Mouse (Mus musculus) erythroblast, embryonic 14.5 days (primary cell): Measurements from ENCODE around the gene Narfl.

ENCODE experiments used
- GATA1 ChIP-seq: IDR thresholded peaks from 2 replicates; pipeline ENCODE4 v1.6.1; 2012; ENCODE audit warnings: low read length, inconsistent platforms, mixed read lengths
- TAL1 ChIP-seq: IDR thresholded peaks from 3 replicates; pipeline ENCODE4 v1.6.1; 2012; ENCODE audit warnings: low read length, inconsistent platforms, mixed read lengths

- TF ChIP-seq TAL1 (no peak), GATA1 (no peak)
These were observed 12.0 kb upstream of the Narfl start for GRCm38 (mm10) chr17:25761561-25761970.
